Mouse (Mus musculus): Measurements from ENCODE around the gene Tmem177.

The Tmem177 gene

DNA sequence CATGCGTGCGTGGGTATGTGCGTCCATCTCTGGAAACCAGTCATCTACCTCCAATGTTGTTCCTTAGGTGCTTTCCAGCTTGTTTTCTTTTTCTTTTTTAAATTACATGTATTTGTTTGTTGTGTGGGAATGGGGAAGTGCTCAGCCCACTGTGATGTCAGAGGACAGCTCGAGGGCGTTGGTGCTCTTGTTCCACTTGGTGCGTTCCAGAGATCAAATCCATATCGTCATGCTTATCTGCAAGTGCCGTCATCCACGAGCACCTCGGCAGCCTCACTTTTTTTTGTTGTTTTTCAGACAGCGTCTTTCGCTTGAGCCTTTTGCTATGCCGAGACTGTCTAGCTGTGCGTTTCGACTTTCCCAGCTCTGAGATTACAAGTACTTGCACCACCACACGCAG, 23.7 kb downstream of the Tmem177 start:
- no peak for DNase-seq

DNA sequence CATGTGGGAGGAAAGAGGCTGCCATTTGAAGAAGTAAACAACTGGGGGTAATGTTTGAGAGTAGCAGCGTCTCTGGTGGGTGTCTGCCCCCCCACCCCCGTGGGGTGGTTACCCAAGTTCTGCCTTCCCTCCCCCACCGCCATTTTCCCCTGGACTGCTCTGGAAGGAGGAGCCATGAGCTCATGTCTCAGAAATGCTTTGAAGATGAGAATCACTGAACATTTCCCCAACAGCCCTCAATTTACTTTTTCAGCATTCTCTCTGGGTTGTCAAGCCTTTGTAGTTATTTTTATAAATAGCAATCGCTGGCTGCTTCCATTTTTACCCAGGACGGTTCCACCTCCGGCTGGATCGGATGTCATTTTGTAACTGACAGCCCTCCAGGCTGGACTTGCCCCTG, 26.7 kb downstream of the Tmem177 start:
- DNase-seq = peak; percentile 53 to 74

DNA sequence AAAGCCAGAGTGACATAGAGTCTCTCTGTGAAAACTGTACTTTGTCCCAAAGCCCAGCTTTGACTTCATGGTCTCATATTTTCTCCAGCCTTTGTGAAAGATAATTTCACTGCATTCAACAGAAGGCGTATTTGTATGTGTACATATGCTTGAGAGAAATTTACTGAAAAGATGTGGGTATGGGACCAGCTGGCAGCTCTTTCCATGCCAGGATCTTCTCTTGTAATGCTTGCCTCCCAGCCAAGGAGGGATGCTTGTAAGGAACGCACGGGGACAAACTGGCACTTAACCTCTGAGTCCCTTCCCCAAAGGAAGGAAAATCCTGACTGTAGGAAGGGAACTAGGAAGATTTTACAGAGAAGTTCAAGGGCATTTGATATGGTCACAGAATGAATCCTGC, 28.7 kb downstream of the Tmem177 start:
- DNase-seq = no peak

- peak; percentile 50 to 78 for DNase-seq
Measured at GRCm38 (mm10) chr1:119878909-119879308, 34.1 kb downstream of the Tmem177 start.

GRCm38 (mm10) chr1:119877469-119877868, 35.5 kb downstream of the Tmem177 start:
- DNase-seq = no peak

DNA sequence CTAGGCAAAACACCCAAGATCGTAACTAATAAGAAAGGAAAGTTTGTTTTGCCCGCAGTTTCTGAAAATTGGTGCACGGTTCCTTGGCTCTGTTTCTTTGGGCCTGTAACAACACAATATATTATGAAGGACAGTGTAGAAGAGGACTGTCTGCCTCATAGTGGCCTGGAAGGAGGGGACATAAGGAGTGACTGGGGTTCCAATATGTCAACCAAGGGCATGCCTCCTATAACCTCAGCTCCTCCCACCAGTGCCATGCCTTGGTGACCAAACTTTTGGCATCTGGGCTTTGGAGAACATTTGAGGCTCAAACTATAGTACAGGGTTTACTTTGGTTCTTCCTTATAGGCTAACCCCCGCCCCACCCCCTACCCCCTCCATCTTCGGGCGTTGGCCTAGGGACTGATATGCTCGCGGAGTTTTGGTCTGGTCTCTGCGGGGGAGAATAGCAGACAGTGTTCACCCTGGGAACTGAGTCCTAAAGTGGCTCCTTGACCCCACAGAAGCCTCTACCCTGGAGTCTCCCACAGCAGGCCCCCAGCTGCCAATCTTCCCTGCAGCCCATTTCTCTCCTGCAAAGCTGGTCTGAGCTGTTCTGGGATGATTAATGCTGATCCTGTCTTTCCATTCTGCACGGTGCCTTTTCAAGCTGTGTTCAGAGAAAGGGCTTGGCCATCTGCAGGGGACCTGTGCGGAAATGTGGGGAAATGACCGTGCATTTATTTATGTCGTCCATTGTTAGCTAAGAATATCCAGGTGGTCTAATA, 44.4 kb downstream of the Tmem177 start:
- DNase-seq = no peak

GRCm38 (mm10) chr1:119867300-119867699, 45.7 kb downstream of the Tmem177 start:
- no peak for DNase-seq

- DNase-seq = no peak
Measured at GRCm38 (mm10) chr1:119865311-119865710, 47.7 kb downstream of the Tmem177 start.

DNA sequence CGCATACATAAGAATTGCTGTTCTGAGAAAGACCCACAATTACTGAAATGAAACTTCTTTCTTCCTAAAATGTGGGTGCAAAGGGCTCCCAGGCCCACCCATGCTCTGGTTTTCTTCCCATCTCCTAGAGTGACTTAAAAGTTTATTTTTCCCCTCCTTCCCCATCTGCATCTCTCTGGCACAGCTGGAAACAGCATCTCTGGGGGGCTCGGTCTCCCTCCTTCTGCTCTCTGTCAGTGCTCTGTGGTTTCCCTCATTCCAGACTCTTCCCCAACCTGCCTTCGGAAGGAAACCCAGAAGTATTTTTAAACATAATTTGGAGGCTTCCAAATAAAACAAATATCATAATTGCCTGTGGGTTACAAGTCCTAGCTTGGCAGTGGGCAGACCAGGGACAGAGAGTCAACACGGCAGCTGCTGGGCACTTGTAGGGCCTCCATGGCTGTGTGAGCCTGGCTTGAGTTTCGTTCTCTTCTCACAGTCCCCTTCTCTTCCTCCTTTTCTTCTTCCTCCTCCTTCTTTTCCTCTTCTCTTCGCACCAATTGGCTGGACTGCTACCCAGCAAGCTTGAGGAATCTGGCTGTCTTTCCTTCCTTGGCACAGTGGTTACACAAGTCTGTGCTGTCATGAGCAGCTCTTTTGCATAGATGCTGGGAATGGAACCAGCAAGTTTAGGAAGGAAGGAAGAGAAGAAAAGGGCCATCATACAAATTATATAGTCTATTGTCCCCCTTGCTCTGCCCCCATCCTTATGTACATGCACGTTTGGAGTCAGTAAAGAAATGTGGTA, 49.3 kb downstream of the Tmem177 start:
- DNase-seq = no peak

DNA sequence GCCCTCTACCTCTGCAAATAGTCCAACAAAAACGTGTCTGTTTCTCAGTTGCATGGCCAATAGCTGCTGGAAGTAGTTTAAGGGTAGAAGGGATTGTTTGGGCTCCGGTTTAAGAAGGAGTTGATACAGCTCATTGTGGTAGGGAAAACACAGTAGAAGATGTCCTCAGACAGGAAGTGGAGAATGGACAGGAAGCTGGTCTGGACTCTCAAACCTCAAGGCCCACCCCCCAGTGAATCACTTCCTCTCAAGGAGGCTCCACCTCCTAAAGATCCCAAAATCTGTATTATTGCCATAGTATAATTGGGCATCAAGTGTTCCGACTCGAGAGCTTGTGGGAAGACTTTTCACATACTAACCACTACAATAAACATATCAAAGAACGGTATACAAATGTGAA, 53.4 kb downstream of the Tmem177 start:
- DNase-seq = no peak

All from lung, postnatal 4 days (tissue).